In the genomic region with DNA sequence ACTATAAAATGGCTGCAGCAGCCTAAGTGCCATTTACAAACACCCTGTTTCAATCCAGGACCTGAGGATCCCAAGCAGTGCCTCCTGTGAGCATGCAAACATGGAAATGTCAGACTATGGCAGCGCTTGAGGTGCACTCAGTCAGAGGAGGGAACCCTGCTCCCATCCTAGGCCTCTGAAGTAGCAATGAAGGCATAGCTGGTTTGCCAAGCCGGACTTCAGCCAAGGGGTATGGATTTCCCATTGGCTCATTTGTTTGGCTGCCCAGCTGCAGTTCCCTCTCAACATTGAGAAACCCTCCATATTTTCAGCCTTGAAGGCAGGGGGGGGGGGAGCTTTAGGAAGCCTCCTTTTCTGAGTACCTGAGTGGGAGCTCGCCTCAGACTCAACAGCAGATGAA, we compare ENCODE assay signal across 23 mouse cellular contexts. TPM values are rescaled to one million over a fixed set of nuclear protein-coding genes. Genes with fewer than 3 reads are reported as not detected.
A peak's percentile ranks its signal among the peaks of the same experiment; 100 is the strongest.
DNase-seq lines count a peak whose midpoint lies in the region; TF ChIP-seq lines count a peak whose summit lies in the region.
"Had no signal": no experiment of that assay in that cellular context is flagged by ENCODE, and none has a peak within 500 bp of the region (broad histone marks: within the 10 kb centered on the region; RNA-seq: fewer than 3 reads in every experiment).

No protein-coding gene starts in this region.

- intact Hi-C loops in left cerebral cortex, postnatal 4 days (cut with DNase I), result no loop called here

- H3K4me3 ChIP-seq in cerebellum, adult 2 months (replicated peaks; ENCODE audit: insufficient read depth, low read depth, low read length), result no peak overlapping the region
- H3K4me3 ChIP-seq: embryonic facial prominence, embryonic 12.5 days; forebrain, embryonic 15.5 days; heart, embryonic 13.5 days; hindbrain, embryonic 13.5 days had no signal

- TF ChIP-seq CTCF in cerebellum, adult 2 months (IDR thresholded peaks at IDR 0.05; ENCODE audit: borderline replicate concordance, insufficient read depth, low read depth, low read length), result no peak

- no peak for DNase-seq in cerebellum, adult 2 months
- no peak for DNase-seq in cerebellum, adult 11 months
- peak; percentile 12 for DNase-seq in left cerebral cortex, postnatal 4 days
- DNase-seq in left cerebral cortex, adult 9 months (ENCODE audit: low spot score in 2 of 2), result no peak
- DNase-seq in gastrocnemius, postnatal 10 days, result peak; percentile 32
- DNase-seq in skeletal muscle tissue, adult 2 months (ENCODE audit: low read depth, low spot score), result peak; percentile 56
- no peak for DNase-seq in layer of hippocampus, postnatal 36 days
- DNase-seq: adrenal gland, adult 8-10 months; cerebellum, adult 8-10 months; cerebellum, postnatal 25 days; heart, adult 11 months; heart, postnatal 4 days; kidney, adult 11 months had no signal

- peaks cover 2% of the 10 kb centered on the region; the same call in 1 of the 2 replicates for H3K4me1 ChIP-seq in cerebellum, adult 2 months (ENCODE audit: control insufficient read depth, insufficient read depth, low read length)
- H3K4me1 ChIP-seq: forebrain, embryonic 15.5 days; hindbrain, embryonic 13.5 days had no signal

- WGBS in cerebellum, adult 2 months, result 78% methylated on average over 3 of the region's 3 CpGs

- H3K27me3 ChIP-seq in cerebellum, adult 2 months (ENCODE audit: control insufficient read depth, insufficient read depth, low read length), result no peaks in the 10 kb centered on the region
- H3K27me3 ChIP-seq: CH12.LX; embryonic facial prominence, embryonic 12.5 days; forebrain, embryonic 15.5 days; heart, embryonic 13.5 days; hindbrain, embryonic 13.5 days; Patski had no signal

- H3K27ac ChIP-seq in cerebellum, adult 2 months (ENCODE audit: insufficient read depth, low read length), result peak overlapping the region; percentile 53; the same call in 1 of the 2 replicates
- H3K27ac ChIP-seq: embryonic facial prominence, embryonic 12.5 days; forebrain, embryonic 15.5 days; heart, embryonic 13.5 days; hindbrain, embryonic 13.5 days; hindbrain, postnatal 0 days had no signal

- TF ChIP-seq POLR2A in cerebellum, adult 2 months (IDR thresholded peaks at IDR 0.05; ENCODE audit: borderline replicate concordance, insufficient read depth, low read length), result no peak

RNA-seq across cellular contexts. Expression of gene Arfip1, which starts 24.1 kb away (rescaled TPM):
- polyA plus RNA-seq in cerebellum, adult 2 months (2012; rRNA removed), result 16.6 and 17.1 TPM in 2 replicates
- total RNA-seq in left cerebral cortex, postnatal 4 days (2021), result 10 to 100 TPM; 14.8 TPM
- 10 to 100 TPM; 20.6 to 24.4 TPM for total RNA-seq in gastrocnemius, postnatal 10 days (2021)
- total RNA-seq in layer of hippocampus, postnatal 36 days (2021), result 10 to 100 TPM; 21.0 to 21.1 TPM

RNA-seq across cellular contexts. Expression of gene Tigd4, which starts 35.1 kb away (rescaled TPM):
- 0.06 and 0.11 TPM in 2 replicates for polyA plus RNA-seq in cerebellum, adult 2 months (2012; rRNA removed)
- total RNA-seq in left cerebral cortex, postnatal 4 days (2021), result not detected
- 10 to 100 TPM; 13.7 to 15.3 TPM for total RNA-seq in gastrocnemius, postnatal 10 days (2021)
- not detected for total RNA-seq in layer of hippocampus, postnatal 36 days (2021)
- total RNA-seq: CH12.LX; hindbrain, postnatal 0 days had no signal
- polyA plus RNA-seq: activated CD4-positive, CD25-positive, alpha-beta regulatory T cell, adult 4 months; forebrain, embryonic 11.5 days; hindbrain, embryonic 13.5 days; hindbrain, postnatal 0 days; intestine, embryonic 14.5 days had no signal

Comparison
In these comparisons a context has a peak if more than half of its experiments do, and no peak if none do; other contexts are left out.
1. DNase-seq: peak in left cerebral cortex, postnatal 4 days (single experiment), gastrocnemius, postnatal 10 days (single experiment) and skeletal muscle tissue, adult 2 months (single experiment); none in cerebellum, adult 2 months (0 of 2), cerebellum, adult 11 months (single experiment), left cerebral cortex, adult 9 months (0 of 2) and layer of hippocampus, postnatal 36 days (0 of 2).
2. RNA of gene Tigd4, which starts 35.1 kb away (total RNA-seq): 13.7 to 15.3 TPM in gastrocnemius, postnatal 10 days; not detected in layer of hippocampus, postnatal 36 days and not detected in left cerebral cortex, postnatal 4 days; every median in the first group is over 10 times any median in the second.